In the genomic region with DNA sequence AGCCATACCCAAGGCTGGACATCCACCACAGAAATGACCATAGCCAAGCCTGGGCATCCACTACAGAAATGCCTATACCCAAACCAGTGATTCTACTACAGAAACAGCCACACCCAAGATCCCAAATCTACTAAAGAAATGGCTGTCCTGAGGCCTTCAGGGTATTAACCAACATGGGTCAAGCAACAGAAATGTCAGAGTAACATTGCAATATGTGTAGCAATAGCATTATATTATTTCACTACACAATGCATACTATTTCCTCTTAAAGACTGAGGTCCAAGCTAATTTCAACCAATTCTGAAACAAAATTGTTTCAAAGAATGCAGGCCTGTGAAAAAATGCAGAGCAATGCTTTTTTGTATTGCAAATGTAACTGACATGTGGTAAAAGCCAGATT, we compare ENCODE assay signal across 21 mouse cellular contexts.
"Had no signal": no experiment of that assay in that cellular context is flagged by ENCODE, and none has a peak within 500 bp of the region (broad histone marks: within the 10 kb centered on the region; RNA-seq: fewer than 3 reads in every experiment).

No protein-coding gene starts in this region.

- H3K4me1 ChIP-seq: liver, embryonic 15.5 days; neural tube, embryonic 13.5 days; neural tube, embryonic 15.5 days; stomach, embryonic 15.5 days had no signal

- DNase-seq: liver, embryonic 13.5 days; liver, postnatal 0 days; lung, adult 2 months; lung, postnatal 10 days; lung, postnatal 36 days; midbrain, embryonic 14.5 days; retina, postnatal 1 day; right cerebral cortex, adult 18-20 months; thymus, postnatal 14 days; thymus, postnatal 36 days had no signal

- H3K4me2 ChIP-seq: liver, embryonic 13.5 days; liver, embryonic 15.5 days; lung, embryonic 15.5 days; midbrain, embryonic 12.5 days; neural tube, embryonic 13.5 days; neural tube, embryonic 15.5 days; stomach, embryonic 15.5 days had no signal

- H3K9me3 ChIP-seq: liver, embryonic 13.5 days; liver, embryonic 15.5 days; lung, embryonic 15.5 days; midbrain, embryonic 10.5 days; midbrain, embryonic 12.5 days; neural tube, embryonic 13.5 days; neural tube, embryonic 15.5 days; stomach, embryonic 15.5 days had no signal

- H3K27ac ChIP-seq: liver, embryonic 13.5 days; liver, embryonic 15.5 days; lung, embryonic 15.5 days; macrophage; midbrain, embryonic 10.5 days; midbrain, embryonic 12.5 days; neural tube, embryonic 13.5 days; neural tube, embryonic 15.5 days; stomach, embryonic 15.5 days; stomach, postnatal 0 days had no signal

- H3K27me3 ChIP-seq: liver, embryonic 13.5 days; liver, embryonic 15.5 days; lung, embryonic 15.5 days; neural tube, embryonic 13.5 days; neural tube, embryonic 15.5 days; stomach, embryonic 15.5 days had no signal

- H3K36me3 ChIP-seq: liver, embryonic 13.5 days; liver, embryonic 15.5 days; lung, embryonic 15.5 days; midbrain, embryonic 10.5 days; midbrain, embryonic 12.5 days; neural tube, embryonic 13.5 days; neural tube, embryonic 15.5 days; stomach, embryonic 15.5 days had no signal

- H3K4me3 ChIP-seq: liver, embryonic 13.5 days; liver, embryonic 15.5 days; lung, embryonic 15.5 days; midbrain, embryonic 10.5 days; midbrain, embryonic 12.5 days; myocyte; neural tube, embryonic 13.5 days; neural tube, embryonic 15.5 days; stomach, embryonic 15.5 days had no signal

- ATAC-seq: liver, postnatal 0 days; midbrain, embryonic 16.5 days had no signal

- H3K9ac ChIP-seq: liver, embryonic 13.5 days; liver, embryonic 15.5 days; liver, postnatal 0 days; lung, embryonic 15.5 days; midbrain, embryonic 12.5 days; neural tube, embryonic 13.5 days; neural tube, embryonic 15.5 days; stomach, embryonic 15.5 days had no signal
